Mouse (Mus musculus) kidney, adult 11 months (tissue): ENCODE data around the gene Specc1.

ENCODE experiments used
- DNase-seq: peaks from one replicate; pipeline ENCODE4 v3.0.0; 2022

Specc1 gene

DNA sequence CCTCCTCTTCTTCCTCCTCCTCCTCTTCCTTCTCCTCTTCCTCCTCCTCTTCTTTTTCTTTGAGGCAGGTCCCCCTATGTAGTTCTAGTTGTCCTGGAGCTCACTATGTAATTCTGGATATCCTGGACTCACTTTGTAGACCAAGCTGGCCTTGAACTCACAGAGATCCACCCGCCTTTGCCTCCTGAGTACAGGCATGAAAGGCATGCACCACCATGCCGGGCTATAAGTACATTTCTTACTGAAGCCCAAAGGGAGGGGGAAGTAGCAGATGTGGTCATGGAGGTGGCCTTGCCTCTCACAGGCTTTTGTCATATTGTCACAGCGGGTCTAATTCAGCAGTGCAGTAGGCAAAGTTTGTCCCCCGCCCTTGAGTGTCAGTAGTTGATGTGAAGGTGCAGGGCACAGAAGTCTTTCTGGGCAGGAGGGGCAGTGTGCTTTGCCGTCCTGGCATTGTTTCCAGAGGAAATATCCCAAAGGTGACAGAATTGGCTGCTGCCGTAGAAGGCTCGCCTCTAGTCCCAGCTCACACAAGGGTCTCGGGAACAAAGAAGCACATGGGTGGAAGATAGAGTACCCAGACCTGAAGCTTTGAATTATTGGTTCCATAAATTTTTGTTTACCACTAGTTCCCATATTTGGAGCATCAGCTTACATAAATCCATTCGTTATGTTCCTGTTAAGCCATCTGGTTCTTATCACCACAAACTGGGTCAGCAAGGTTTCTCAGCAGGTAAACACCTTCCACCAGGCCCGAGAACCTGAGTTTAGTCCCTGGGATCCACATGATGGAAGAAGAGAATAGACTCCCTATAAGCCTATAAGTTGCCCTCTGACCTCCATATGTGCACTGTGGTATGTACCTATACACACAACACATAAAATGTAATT, 62.0 kb downstream of the Specc1 start:
- no peak for DNase-seq

DNA sequence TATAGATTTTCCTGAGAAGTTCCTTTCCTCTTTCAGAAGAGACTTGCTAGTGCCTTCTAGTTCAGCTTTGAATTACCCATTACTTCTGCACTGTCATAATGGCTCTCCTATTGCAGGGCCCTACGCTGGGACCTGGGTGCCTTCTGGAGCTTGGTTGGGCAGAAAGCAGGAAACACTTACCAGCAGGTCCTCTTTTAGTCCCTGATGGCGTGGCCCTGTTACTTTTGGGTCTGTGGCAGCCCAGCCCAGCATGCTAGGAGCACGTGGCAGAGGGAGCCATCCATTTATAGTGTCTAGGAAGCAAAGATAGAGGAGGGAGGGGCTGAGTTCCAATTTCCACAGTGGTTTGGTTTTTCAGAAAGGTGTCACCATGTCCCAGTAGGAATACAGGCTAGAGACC, 63.3 kb downstream of the Specc1 start:
- DNase-seq = no peak

DNA sequence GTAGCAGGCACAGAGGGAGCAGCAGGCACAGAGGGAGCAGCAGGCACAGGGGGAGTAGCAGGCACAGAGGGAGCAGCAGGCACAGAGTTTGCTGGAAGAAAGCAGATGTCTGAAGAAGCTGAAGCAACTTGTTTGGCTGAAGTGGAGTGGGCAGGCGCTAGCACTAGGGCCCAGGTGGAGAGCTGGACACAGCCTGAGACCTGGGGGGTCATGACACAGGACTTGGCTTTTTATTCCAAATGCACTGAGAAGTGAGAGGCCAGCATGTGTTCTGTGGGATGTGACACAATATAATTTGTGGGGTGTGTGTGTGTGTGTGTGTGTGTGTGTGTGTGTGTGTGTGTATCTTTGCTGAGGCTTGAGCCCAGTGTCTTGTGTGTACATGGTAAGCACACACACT, 64.3 kb downstream of the Specc1 start:
- DNase-seq = no peak

DNA sequence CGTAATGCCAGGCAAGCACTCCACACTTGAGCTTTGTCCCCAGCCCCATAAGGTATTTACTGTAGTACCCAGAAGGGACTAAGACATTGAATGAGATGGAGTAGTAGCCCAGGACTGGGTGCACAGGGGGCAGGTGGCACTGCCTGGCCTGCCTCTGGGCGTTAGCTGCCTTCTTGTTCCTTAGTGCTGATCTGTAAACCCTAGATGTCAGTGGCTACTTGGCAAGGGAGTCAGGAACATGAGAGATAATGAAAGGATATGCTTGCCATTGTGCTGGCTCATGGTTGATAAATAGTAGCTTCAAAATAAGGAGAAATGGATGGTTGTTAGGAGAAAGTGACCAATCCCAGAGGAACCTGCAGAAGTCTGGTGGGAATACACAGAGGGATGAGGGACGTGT, 65.5 kb downstream of the Specc1 start:
- DNase-seq = no peak

DNA sequence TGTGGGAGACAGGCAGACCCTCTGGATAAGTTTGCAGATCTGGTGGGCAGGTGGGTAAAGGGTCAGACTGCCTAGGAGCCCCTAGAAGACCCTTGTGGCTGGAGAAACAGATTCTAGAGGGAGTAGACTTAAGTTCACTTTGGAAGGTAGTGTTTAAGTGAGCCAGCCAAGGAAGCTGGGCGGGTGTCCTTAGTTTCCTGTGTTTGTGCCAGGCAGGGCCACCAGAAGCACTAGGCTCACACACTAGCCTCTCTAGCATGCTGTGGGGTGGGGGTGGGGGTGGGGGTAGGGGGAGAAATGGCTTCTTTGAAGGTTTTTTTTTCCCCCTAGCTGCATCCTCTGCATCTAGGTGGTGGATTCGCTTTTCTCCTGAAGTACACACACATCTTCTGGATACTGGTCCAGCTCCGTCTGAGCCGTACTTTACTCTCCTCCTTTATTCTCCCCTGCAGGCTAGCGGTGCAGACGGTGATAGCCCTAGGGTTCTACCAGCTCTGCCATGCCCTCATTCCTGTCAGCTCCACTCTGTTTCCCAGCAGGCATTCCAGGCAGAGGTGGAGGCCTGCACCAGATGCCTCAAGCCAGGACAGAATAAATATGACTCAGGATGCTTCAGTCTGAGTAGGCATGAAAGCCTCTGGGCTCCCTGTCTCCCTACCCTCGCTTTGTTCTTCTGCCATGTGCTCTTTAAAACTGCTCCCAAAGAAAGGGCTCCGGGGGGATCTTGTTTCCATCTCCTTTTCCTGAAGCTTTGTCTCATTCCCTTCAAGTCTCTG, 66.3 kb downstream of the Specc1 start:
- DNase-seq = no peak

DNA sequence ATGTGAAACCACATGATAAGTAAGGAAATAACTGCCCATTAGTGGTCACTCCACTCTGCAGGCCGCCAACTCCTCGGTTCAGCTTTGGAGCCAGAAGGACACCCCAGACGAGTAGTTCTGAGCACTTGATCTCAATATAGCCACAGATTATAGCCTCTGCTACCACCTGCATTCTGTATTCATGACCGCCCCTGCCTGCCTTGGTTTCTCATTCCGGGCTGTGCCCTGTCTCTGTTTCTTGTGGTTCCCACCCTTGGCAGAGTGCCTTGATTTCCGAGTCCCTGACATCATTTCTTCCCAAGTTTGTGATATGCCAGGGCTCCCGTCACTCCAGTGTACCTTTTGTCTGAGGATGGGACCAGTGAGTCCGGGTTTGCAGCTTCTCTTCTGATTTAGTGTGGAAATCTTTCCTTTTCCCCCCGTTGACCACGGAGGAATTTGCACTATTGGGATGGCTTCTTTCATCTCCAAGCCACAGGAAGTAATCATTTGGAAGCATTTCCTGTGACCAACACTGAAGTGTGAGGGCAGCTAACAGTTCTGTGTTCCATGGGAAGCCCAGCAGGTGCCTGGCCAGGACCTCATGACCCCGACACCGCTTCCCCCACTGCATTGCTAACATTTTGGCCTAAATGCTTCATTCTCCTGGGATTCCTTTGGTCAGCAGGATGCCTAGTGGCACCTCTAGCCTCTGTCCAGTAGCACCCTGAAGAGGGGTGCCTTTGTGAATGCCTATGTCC, 67.1 kb downstream of the Specc1 start:
- no peak for DNase-seq

DNA sequence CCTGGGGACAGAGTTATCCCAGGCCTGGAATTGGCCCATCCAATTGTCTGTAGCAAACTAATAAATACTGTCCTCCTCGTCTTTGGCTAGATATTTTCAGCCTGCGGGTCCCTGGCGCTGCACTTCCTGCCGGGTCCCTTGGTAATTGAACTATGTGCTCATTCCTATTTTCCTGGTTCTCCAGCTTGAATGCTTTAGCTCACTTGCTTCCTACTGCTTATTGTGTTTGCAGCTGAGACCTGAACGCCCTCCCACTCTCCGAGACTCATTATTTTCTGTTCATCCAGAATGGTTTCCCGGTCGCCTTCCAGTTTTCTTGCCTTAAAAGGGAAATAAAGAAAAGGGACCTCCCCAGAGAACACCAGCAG, 67.7 kb downstream of the Specc1 start:
- peak; percentile 30 for DNase-seq

DNA sequence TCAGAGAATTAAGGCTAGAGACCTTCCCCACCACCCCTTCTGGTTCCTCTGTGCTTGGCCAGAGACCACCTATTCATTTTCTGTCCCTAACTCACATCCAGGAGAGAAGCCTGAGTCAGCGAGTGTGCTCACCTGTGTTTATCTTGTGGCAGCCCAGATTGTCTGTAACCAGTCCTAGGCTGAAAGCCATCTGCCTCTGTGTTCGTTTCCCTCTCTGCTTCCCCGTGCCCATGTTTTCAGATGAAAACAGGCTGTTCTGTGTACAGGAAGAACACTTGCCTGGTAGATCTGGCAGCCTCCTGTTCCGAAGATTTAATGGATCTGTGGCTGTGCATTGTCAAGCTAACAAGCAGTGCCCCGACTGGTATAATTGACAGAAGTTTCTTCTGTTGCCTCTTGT, 68.4 kb downstream of the Specc1 start:
- DNase-seq = no peak

DNA sequence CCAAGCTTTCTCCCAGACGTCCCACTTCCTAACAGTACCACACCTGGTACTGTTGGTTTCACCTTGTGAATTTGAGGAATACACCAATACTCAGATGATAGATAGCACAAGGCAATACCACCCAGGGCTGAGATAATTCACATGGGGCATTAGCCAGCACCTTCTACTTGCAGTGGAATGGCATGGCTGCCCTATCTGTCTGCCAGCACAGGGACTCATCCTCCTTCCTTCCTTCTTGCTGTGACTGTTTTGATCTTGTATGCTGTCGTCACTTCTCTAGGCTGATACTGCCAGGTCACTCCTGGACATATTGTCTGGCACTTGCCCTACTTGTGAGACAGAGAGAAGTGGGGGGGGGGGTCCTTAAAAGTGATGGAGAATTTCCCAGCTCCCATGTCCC, 69.2 kb downstream of the Specc1 start:
- DNase-seq = no peak

DNA sequence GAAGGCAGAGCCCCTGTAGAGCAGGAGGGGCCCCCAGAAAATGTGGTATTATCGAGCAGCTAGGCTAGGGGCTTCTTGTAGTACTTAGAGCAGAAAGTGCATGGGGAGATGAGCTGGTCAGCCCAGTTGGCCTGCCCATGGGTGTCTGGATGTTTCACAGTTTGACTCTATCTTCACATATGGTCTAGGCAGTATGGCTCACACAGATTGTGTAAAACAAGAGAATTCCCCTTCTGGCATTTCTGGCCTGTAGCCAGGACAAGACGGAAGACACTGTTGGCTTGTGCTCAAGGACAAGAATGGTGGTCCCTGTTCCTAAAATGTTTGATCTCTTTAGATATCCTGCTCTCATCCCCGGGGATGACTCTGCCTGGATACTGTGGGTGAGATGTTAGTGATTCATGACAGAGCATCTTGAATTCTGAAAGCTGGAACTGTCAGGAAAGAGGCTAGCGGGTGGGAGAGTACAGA, 69.8 kb downstream of the Specc1 start:
- no peak for DNase-seq

DNA sequence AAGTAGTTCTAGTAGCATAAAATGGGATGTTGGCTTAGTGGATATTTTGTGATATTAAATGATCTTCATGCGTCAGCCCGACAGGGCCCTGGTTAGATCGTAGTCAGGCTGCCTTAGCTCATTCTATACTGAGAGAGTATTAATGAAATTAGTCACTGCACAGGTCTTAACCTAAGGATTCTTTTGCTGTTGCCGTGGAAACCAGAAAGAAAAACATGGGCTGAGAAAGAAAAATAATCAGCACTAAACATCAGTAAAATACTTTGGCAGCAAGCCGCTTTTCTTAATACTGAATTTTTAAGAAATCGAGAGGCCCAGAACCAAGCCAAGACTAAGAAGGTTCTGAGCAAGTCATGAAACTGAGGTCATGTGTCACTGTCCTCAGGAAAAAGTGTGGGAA, 70.7 kb downstream of the Specc1 start:
- no peak for DNase-seq

DNA sequence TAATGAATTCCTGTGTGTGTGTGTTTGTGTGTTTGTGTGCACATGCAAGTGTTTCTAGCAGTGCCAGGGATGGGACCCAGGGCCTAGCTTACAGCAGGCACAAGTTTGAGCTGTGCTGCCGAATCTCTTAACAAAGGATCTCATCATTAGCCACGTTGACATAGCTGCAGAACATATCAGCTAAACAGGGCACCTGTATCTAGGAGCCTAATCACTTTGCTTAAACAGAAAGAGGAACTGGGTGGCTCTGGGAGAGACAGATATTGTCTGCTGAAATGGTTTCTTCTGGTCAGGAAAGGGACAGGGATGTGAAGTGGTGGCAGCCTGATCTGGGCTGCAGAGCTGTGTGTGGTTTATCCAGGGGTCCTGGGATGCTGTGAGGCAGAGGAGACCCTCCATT, 71.1 kb downstream of the Specc1 start:
- no peak for DNase-seq

DNA sequence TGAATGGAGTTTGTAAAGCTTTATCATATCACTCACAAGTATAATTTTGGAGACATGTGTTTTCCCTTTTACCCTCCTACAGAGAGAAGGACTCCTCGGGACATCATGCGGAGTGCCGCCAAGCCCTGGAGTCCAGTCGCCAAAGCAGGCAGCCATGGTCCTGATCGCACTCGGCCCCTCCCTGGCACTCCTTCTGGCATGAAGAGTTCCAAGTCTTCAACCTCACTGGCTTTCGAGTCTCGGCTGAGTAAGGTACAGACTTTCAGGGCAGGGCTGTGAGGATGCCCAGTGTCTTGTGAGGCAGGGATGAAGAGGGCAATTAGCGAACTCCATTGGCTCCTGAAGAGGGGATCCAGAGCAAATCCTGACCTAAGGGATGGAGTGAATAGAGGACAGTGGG, 72.6 kb downstream of the Specc1 start:
- DNase-seq = no peak

DNA sequence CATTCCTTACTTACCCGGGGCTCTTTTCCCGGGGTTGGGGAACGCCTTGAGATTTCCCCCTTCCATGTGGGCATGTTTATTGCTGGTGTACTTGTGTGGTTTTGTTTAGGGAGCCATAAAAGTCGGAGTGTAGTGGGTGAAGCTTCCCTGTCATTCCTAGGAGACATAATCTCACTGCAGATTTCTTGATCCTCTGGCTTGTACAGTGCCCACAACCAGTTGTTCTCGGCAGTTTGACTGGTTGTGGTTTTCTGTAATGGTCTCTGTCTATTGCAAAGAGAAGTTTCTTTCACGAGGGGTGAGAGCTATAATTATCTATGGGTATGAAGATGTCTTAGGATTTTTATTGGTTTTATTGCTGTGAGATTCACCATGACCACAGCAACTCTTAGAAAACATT, 78.0 kb downstream of the Specc1 start:
- DNase-seq = no peak

DNA sequence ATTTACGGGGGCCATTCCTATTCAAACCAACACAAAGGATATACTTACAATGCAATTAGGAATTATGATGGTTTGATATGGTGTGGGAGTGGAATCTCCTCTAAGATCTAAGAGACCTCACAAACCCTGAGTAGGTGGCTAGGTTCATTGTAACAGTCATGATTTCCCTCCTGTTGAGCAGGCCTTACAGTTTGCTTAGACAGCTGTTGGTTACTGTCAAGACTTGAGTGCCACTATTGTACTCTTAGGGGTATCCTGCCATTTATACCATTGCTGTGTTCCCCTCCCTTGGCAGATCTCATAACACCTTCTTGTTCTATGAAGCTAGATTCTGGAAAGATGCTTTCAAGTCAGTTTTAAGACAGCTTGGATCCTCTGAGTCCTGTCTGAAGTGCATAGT, 78.7 kb downstream of the Specc1 start:
- DNase-seq = no peak

DNA sequence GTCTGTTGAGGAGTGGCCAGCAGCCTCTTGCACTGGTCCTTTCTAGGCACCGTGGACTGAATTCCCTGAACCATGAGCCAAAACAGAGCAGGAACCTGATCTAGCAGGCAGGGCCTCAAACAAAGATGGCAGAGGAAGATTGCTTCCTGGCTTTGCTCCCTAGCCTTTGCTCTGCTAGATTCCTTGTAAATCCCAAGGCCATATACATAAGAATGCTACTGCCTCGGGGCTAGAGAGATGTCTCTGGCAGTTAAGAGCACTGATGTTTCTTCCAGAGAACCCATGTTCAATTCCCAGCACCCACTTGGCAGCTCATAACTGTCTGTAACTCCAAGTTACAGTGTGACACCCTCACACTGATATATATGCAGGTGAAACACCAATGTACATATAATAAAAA, 83.6 kb downstream of the Specc1 start:
- DNase-seq = no peak

DNA sequence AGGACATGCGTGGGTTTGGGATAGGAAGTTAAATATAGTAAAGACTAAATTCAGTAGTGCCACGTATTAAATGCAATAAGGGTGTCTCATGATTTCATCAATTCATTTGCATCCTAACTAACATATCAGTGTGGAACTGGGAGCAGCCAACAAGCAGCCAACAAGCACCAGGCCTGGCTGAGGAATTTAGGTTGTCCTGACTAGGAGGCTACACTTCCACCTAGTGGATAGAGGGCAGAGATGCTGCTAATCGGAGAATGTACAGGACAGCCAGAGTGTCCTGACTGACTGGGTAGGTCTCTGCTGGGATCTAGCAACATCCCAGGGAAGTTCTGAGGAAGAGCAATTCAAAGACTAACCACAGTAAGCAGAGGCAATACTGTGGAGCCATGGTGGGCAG, 88.1 kb downstream of the Specc1 start:
- DNase-seq = no peak

DNA sequence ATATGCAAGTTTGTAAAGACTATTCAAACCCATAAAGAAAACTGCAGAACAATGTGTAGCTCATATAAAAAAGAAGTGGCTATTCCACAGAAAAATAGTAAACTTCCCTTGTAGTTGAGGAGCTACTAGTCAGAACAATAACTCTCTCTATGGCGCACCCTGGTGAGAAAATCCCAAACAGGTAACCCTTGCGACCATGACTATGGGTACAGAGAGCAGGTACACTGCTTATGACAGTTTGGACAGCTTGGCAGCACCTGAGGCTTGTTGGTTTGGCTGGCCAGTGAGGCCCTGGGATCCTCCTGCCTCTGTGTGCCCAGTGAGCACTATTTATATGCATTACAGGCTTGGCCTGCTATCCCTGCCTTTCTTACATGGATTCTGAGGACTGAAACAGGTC, 89.4 kb downstream of the Specc1 start:
- DNase-seq = no peak

DNA sequence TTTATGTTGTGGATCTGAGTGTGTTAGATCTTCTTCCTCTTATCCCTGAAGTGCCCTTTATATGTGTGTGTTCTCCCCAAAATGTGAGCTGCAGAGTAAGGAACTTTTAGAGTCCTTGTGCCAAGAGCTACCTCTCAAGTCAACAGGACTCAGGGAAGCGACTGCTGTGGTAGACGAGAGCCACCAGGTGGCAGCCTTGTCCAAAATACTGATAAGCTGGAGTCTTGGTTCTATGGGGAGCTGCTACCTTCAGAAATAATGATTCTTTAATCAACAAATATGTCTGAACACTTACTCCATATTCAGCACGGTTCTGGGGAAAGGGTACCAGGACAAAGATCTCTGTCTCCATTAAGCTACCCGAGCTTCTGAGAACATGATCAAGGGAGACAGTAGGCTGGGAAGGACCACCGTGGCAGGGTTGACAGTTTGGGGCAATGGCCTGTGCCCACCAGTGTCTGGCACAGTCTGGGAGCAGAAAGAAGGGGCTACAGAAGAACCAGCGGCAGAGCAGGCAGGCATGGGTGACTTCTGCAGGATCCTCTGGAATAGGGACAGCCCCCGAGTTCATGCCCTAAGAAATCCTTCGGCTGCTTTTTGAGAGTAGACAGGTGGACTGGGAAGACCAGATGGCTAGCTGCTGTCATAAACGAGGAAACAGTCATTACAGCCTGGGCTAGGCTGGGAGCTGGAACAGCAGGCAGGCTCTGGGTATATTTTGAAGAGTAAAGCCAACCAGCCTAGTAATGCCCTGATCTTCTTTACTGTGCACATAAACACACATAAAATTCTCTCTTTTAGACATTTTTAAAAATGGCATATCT, 91.5 kb downstream of the Specc1 start:
- DNase-seq = peak; percentile 54

DNA sequence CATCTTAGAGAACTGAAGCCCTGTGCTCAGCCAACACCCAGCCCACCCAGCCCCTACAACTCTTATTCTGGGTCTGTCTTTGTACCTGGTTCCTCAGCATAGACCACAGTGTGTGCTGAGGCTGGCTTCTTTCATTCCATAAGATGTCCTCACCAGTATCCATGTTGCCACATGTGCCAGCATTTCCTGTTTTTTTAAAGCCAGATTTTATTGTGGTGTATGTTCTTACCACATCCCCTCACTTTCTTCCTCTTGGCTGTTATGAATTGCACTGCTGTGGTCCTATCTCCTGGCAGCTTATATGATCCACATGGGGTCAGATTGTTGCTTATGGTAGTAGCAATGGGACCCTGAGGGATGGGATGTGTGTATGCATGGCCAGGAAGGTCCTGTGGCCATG, 92.6 kb downstream of the Specc1 start:
- no peak for DNase-seq

DNA sequence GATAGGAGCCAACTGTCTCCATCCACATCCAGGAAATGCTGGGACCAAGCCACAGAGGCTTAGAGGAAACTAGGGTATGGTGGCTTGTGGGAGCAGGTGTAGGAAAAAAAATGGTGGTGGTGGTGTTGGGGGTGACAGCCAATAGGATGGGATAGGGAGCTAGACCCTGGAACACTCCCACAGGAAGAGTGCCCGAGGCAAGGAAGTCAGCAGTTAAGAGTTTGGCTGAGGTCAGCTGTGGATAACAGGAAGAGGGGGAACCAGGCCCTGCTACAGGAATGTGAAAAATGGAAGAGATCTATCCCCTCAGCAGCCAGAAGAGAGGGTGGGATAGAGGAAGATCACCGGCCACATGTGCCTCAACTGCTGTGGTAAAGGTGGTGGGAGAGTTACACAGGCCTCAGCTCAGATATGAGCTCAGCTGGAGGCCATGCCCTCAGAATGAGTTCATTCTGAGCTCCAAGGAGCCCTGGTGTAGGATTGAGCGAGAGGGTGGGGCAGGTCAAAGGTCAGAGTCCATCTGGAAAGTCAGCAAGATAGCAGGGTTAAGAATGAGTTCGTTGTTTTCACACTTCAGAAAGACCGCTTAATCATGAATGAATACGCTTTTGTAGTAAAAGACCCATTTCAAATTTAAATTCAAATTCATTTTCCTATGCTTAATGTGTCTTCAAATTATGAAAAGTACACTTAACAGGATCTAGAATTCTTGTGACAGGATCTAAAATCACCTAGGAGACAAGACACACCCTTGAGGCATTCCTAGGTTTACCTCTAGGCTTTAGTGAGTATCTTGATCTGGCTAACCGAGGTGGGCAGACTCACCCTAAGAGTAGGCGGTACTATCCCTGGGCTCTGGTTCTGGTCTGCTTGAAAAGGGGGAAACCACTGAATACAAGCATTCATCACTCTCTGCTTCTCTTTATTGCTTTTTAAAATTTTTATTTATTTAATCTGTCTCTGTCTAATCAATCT, 94.1 kb downstream of the Specc1 start:
- DNase-seq = peak; percentile 69
